Mouse (Mus musculus) layer of hippocampus, postnatal 14 days (tissue): ENCODE measurements around the gene Arl6. TPM values are rescaled to one million over a fixed set of nuclear protein-coding genes. Genes with fewer than 3 reads are reported as not detected.

Experiments used
- DNase-seq, 2 experiments: peaks; one replicate each; pipeline ENCODE4 v3.0.0; 2021 to 2022; ENCODE audit warnings: low spot score in 2 of 2, mixed read lengths in 1 of 2
- total RNA-seq, 2 experiments: library from RNA; stranded (reverse); gene quantifications; 2 replicates each; pipeline ENCODE4 v1.2.3; 2021

Arl6 gene
- total RNA-seq, 2 experiments from 2014 or later: 22.9 to 24.4 TPM

GRCm38 (mm10) chr16:59588351-59589025 is 50.7 kb downstream of the Arl6 start:
- DNase-seq: no peak

GRCm38 (mm10) chr16:59587816-59588215 is 51.4 kb downstream of the Arl6 start:
- no peak for DNase-seq

DNA sequence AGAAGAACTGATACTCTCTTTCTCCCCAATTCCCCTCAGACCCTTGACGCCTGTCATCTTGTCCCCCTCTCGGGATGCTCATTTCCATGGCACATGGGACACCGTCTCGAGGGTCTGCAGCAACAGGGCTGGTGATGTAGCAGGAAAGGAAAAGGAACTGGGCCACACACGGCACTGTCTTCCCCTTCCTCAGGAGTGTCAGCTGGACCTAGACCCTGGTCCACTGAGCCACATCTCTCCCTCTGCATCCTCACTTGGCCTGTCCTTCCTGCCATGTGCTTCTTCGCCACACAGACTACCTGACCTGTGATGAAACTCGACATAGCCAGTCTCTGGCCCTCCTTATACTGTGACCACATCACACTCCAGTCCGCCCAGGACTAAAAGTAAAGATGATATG is 52.3 kb downstream of the Arl6 start:
- DNase-seq: no peak

DNA sequence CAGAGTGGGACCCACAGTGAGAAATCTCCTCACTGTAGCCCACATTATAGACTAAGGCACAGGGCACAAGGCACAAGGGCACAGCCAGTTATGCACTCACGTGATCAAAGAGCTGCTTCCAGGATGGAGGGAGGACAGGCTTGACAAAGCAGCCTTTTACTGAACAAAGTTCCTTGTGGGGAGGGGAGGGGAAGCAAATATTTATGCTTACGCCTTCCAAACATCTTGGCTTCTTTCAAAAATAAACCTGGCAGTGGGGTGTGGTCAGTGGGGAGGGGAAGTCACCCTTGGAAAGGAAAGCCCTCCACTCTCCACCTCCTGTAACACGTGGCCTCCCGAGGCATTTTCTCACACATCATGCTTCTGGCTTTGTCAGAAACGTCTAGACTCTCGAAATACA is 52.9 kb downstream of the Arl6 start:
- no peak for DNase-seq

DNA sequence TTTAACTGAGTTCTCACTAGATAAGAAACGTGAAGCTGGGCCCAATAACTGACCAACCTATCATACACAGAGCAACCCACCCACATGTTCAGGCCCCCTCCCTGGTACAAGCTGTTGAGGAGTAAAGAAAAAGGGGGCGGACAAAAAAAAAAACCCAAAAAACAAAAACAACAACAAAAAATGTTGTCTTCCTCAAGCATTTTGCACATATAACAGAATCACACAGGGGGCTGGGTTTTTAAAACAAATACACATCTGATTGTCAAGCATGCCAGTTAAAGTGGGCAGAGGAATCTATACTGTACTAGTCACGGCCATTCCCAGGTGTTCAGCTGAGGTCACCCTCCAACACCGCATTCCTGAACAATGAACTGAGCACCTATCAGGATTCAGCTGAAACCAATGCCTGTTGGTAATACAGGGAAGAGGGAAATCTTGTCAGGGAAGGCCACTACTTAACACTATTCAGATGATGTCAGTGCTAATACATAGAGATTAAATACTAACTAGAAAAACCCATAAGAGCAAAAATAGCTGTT is 53.4 kb downstream of the Arl6 start:
- no peak for DNase-seq

DNA sequence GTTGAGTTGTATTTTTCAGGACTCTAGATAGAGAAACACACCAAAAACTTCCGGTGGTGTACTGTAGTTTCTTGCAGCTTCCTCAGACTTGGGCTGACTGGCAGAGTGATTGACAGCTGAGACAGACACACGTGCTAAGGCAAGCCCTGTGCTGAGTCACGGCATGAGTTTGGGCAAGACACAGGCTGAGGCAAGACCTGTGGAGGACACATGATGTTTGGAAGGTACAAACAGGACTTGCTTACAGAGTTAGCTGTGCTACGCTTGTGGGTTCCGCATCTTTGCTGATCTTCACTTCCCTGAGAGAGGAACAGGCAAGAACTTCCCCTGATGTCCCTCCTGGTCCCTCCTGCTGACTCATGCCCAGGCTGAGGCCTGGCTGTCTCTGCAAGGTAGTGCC is 55.7 kb downstream of the Arl6 start:
- DNase-seq: no peak

GRCm38 (mm10) chr16:59579237-59579636 is 60.0 kb downstream of the Arl6 start:
- DNase-seq: no peak

DNA sequence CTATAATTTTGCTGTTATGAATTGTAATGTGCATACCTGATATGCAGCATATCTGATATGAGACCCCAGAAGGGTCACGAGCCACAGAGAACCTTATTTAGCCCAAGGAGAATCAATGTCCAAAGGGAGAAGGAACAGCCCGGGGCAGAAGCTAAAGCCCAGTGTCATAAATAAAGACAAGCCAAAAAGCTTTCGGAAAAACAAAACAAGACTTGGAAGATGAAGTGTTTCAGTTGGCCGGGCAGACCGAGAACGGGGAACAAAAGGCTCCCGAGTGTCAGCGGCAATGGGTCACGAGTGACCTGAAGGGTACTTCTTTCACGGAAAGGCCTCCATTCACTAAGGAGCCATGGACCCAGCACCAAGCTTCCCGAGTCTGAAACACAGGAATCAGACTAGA is 65.2 kb downstream of the Arl6 start:
- no peak for DNase-seq

DNA sequence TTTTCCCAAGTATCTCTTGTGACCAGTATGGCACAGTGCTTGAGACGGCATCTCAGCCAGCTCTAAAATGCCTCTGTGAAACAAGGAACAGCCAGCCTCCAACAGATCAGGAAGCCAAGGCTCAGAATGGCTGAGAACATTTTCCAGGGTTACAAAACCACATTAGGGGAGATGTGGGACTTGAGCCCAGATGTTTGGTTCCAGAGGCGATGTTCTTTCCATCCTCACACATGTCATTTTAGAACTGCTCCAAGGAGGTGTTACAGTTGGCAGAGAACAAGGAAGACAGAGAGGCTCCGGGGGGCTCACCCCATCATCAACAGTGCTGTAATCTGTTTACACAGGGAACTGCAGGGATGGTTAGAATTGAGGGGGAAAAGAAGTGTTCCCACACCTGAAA is 66.5 kb downstream of the Arl6 start:
- no peak for DNase-seq

- DNase-seq: no peak
These were observed 68.4 kb downstream of the Arl6 start for GRCm38 (mm10) chr16:59570807-59571206.

DNA sequence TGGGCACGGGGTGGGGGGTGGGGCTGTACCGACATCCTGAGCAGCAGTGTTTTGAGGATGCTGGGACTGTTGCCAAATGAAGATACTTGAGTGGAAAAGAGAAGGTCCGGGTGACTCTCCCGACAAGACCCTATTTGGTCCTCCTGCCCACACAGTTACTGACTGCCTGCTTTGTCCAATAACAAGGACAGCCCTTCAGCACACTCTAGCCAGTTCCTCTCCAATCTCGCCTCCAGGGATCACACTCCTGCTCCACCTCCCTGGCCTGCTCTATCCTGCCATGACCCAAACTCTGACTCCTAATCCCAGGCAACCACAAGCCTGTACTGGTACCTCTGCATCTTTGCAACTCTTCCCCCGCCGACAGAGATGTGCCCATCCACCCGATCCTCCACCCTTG is 69.4 kb downstream of the Arl6 start:
- no peak for DNase-seq

GRCm38 (mm10) chr16:59567721-59568381 is 71.3 kb downstream of the Arl6 start:
- DNase-seq: no peak

DNA sequence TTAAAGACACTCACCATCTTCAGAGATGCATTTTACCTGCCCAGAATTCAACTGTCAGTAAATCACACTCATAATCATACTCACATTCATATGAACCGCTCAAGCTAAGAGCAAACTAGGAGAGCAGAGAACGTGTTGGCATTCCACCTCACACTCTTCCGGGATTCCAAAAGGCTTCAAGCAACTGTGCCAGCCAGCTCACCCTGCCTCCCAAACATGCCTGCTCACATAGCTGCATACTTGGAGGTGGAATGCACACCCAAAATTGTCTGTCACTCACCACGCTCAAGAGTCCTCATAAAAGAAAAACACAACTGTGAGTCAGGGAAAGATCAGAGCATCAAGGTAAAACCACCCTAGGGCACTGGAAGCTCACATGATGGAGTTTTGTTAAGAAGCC is 72.8 kb downstream of the Arl6 start:
- no peak for DNase-seq

DNA sequence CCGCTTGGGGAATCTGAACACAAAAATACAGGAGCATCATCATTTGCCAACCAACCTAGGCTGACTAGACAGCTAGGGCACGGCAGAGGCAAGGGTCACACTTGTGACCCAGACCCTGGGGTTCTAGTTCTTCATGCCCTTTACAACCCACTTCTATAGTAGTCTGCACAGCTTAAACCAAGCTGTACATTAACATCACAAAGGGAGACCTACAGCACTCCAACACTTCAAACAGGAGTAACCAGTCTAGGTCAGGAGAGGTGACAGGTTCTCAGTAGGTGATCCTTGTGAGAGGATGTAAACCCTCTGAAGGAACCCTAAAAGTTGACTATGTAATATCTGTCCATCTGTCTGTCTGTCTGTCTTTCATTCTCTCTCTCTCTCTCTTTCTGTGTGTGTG is 73.6 kb downstream of the Arl6 start:
- DNase-seq: no peak

- no peak for DNase-seq
These were observed 75.2 kb downstream of the Arl6 start for GRCm38 (mm10) chr16:59564025-59564424.

Other genes starting within 250 kb of the Arl6 start
- gene Gabrr3, start 232.1 kb downstream of the Arl6 start, total RNA-seq: not detected
- gene Riox2, start 167.6 kb downstream of the Arl6 start, total RNA-seq: 10 to 100 TPM; 10.1 to 12.9 TPM
- 1 to 10 TPM; 5.0 to 5.7 TPM for gene Crybg3, start 38.4 kb downstream of the Arl6 start, total RNA-seq